Mouse (Mus musculus): ENCODE results near the gene Gm20431.

- TF ChIP-seq POLR2A (IDR thresholded peaks at IDR 0.05; ENCODE audit: extremely low read depth, insufficient read depth, low read length) = no peak
- TF ChIP-seq CTCF (IDR thresholded peaks at IDR 0.05; ENCODE audit: extremely low read depth, insufficient read depth, low read length) = no peak
Observed at GRCm38 (mm10) chr2:167600481-167600995, 60.8 kb downstream of the Gm20431 start.

Measured in cortical plate, adult 2 months (tissue).